Mouse (Mus musculus): ENCODE measurements at regions not wholly inside any gene's neighbourhood (a gene's known extent, or its start where the extent isn't known, plus 50 kb on each side); places are given as distances from the start of the nearest gene placed in this dataset.
"Not testable (repeated sequence)": the region's sequence is repeated elsewhere in the genome, so short reads cannot be mapped to it uniquely, and the experiment has no call there.

GRCm38 (mm10) chr15:84616880-84617279, 52.5 kb upstream of the Prr5 start:
- ATAC-seq (replicated peaks; ENCODE audit: low FRiP score, poor library complexity, severe bottlenecking), result not testable (repeated sequence)

- ATAC-seq (replicated peaks; ENCODE audit: low FRiP score, poor library complexity, severe bottlenecking), result peak; percentile 64; the same call in 1 of the 2 replicates
These were observed 55.6 kb upstream of the Prr5 start for GRCm38 (mm10) chr15:84613536-84614527.

GRCm38 (mm10) chr15:84612961-84613360, 55.3 kb upstream of the Rtl6 start:
- no peak for ATAC-seq (replicated peaks; ENCODE audit: low FRiP score, poor library complexity, severe bottlenecking)

GRCm38 (mm10) chr15:84609825-84610442, 52.3 kb upstream of the Rtl6 start:
- no peak for ATAC-seq (replicated peaks; ENCODE audit: low FRiP score, poor library complexity, severe bottlenecking)

- no peak for ATAC-seq (replicated peaks; ENCODE audit: low FRiP score, poor library complexity, severe bottlenecking)
These were observed 51.4 kb upstream of the Rtl6 start for GRCm38 (mm10) chr15:84609063-84609462.
